ENCODE assay signal across 8 mouse cellular contexts in genomic region chr9:58197781-58198701, GRCm38 (mm10). TPM values are rescaled to one million over a fixed set of nuclear protein-coding genes. Genes with fewer than 3 reads are reported as not detected.
DNase-seq lines count a peak whose midpoint lies in the region; ATAC-seq and TF ChIP-seq lines count a peak whose summit lies in the region.

No protein-coding gene starts in this region.

- H3K27ac ChIP-seq in thymus, adult 2 months (ENCODE audit: control insufficient read depth, insufficient read depth, low read length), result no peak overlapping the region
- H3K27ac ChIP-seq in embryonic facial prominence, embryonic 10.5 days (replicated peaks), result peak overlapping the region; percentile 26; the same call in 1 of the 2 replicates

- no peak overlapping the region for H3K4me3 ChIP-seq in thymus, adult 2 months (ENCODE audit: control insufficient read depth, insufficient read depth, low read length)
- H3K4me3 ChIP-seq in embryonic facial prominence, embryonic 10.5 days, result peak overlapping the region; percentile 50

- H3K27me3 ChIP-seq in thymus, adult 2 months (ENCODE audit: control insufficient read depth, insufficient read depth, low read length), result peaks cover 29% of the 10 kb centered on the region; the same call in 1 of the 2 replicates
- H3K27me3 ChIP-seq in embryonic facial prominence, embryonic 10.5 days (replicated peaks; ENCODE audit: low read depth, poor library complexity, severe bottlenecking), result peaks cover 100% of the 10 kb centered on the region

- peak; percentile 20; the same call in 1 of the 2 replicates for TF ChIP-seq POLR2A in thymus, adult 2 months (IDR thresholded peaks at IDR 0.05; ENCODE audit: control insufficient read depth, extremely low read depth, insufficient read depth, low read length, poor library complexity)

- ATAC-seq in inflammation-experienced regulatory T-cells, adult 6 months, result no peak

- no peaks in the 10 kb centered on the region for H3K9me3 ChIP-seq in embryonic facial prominence, embryonic 10.5 days

- DNase-seq in thymus, adult 2 months, result peak; percentile 29
- DNase-seq in thymus, adult 18-20 months, result no peak
- DNase-seq in embryonic facial prominence, embryonic 10.5 days (ENCODE audit: low spot score), result peak; percentile 73
- DNase-seq in heart, postnatal 10 days, result peak; percentile 52 to 66
- peak; percentile 65 to 75 for DNase-seq in layer of hippocampus, postnatal 10 days (ENCODE audit: low spot score in 2 of 2)
- DNase-seq in lung, postnatal 25 days (ENCODE audit: low spot score), result peak; percentile 14
- peak; percentile 73 for DNase-seq in retina, embryonic 14.5 days (ENCODE audit: low spot score)

- WGBS in thymus, adult 2 months, result 5% methylated on average over 58 of the region's 58 CpGs
- under 1% methylated on average over 58 of the region's 58 CpGs for WGBS in embryonic facial prominence, embryonic 10.5 days

- TF ChIP-seq CTCF in thymus, adult 2 months (IDR thresholded peaks at IDR 0.05; ENCODE audit: borderline replicate concordance, control insufficient read depth, extremely low read depth, insufficient read depth, low read length, poor library complexity), result no peak

- intact Hi-C loops in heart, postnatal 10 days (cut with DNase I), result no loop called here

- peaks cover 15% of the 10 kb centered on the region; the same call in 1 of the 2 replicates for H3K4me1 ChIP-seq in thymus, adult 2 months (replicated peaks; ENCODE audit: control insufficient read depth, insufficient read depth, low read length)
- H3K4me1 ChIP-seq in embryonic facial prominence, embryonic 10.5 days, result peaks cover 97% of the 10 kb centered on the region

- H3K36me3 ChIP-seq in thymus, adult 2 months (ENCODE audit: control insufficient read depth, insufficient read depth, low read length), result no peaks in the 10 kb centered on the region
- H3K36me3 ChIP-seq in embryonic facial prominence, embryonic 10.5 days (replicated peaks), result no peaks in the 10 kb centered on the region

RNA-seq across cellular contexts. Expression of gene Islr, which starts 6.1 kb away (rescaled TPM):
- polyA plus RNA-seq in thymus, adult 2 months (2012; rRNA removed), result 25.3 and 32.2 TPM in 2 replicates
- 13.8 and 18.2 TPM in 2 replicates for polyA plus RNA-seq in embryonic facial prominence, embryonic 10.5 days (2016; fragmentation: Nextera tagmentation; extraction: Ambion mirVana)
- total RNA-seq in heart, postnatal 10 days (2021), result 10 to 100 TPM; 52.4 to 54.4 TPM
- 10 to 100 TPM; 16.4 to 18.1 TPM for total RNA-seq in layer of hippocampus, postnatal 10 days (2021)
- 1 to 10 TPM in 1 of 3 experiments, under 1 TPM in 1, not detected in 1; 0.84 to 1.5 TPM for polyA plus RNA-seq in inflammation-experienced regulatory T-cells, adult 6 months (2017; shearing (Covaris generic))

RNA-seq across cellular contexts. Expression of gene Islr2, which starts 6.1 kb away (rescaled TPM):
- 0.50 and 1.4 TPM in 2 replicates for polyA plus RNA-seq in thymus, adult 2 months (2012; rRNA removed)
- polyA plus RNA-seq in embryonic facial prominence, embryonic 10.5 days (2016; fragmentation: Nextera tagmentation; extraction: Ambion mirVana), result 1.5 and 2.2 TPM in 2 replicates
- total RNA-seq in heart, postnatal 10 days (2021), result 1 to 10 TPM; 2.5 to 4.5 TPM
- 100 to 1,000 TPM; 231 to 269 TPM for total RNA-seq in layer of hippocampus, postnatal 10 days (2021)
- not detected for polyA plus RNA-seq in inflammation-experienced regulatory T-cells, adult 6 months (2017; shearing (Covaris generic))

RNA-seq across cellular contexts. Expression of gene Pml, which starts 51.5 kb away (rescaled TPM):
- polyA plus RNA-seq in thymus, adult 2 months (2012; rRNA removed), result 74.1 and 83.0 TPM in 2 replicates
- polyA plus RNA-seq in embryonic facial prominence, embryonic 10.5 days (2016; fragmentation: Nextera tagmentation; extraction: Ambion mirVana), result 17.2 and 17.6 TPM in 2 replicates
- 10 to 100 TPM; 12.4 to 13.0 TPM for total RNA-seq in heart, postnatal 10 days (2021)
- total RNA-seq in layer of hippocampus, postnatal 10 days (2021), result 1 to 10 TPM; 7.3 to 9.1 TPM
- 10 to 100 TPM; 40.6 to 53.9 (median 40.9) TPM for polyA plus RNA-seq in inflammation-experienced regulatory T-cells, adult 6 months (2017; shearing (Covaris generic))

RNA-seq across cellular contexts. Expression of gene Stoml1, which starts 54.9 kb away (rescaled TPM):
- 67.4 and 71.5 TPM in 2 replicates for polyA plus RNA-seq in thymus, adult 2 months (2012; rRNA removed)
- polyA plus RNA-seq in embryonic facial prominence, embryonic 10.5 days (2016; fragmentation: Nextera tagmentation; extraction: Ambion mirVana), result 28.4 and 30.2 TPM in 2 replicates
- total RNA-seq in heart, postnatal 10 days (2021), result 10 to 100 TPM; 15.5 to 15.6 TPM
- total RNA-seq in layer of hippocampus, postnatal 10 days (2021), result 10 to 100 TPM; 77.5 to 80.5 TPM
- polyA plus RNA-seq in inflammation-experienced regulatory T-cells, adult 6 months (2017; shearing (Covaris generic)), result 10 to 100 TPM; 11.9 to 42.4 (median 32.1) TPM

Comparison
In these comparisons a context has a peak if more than half of its experiments do, and no peak if none do; other contexts are left out.
1. DNase-seq: peak in thymus, adult 2 months (single experiment), embryonic facial prominence, embryonic 10.5 days (single experiment), heart, postnatal 10 days (2 of 2), layer of hippocampus, postnatal 10 days (2 of 2), lung, postnatal 25 days (single experiment) and retina, embryonic 14.5 days (single experiment); none in thymus, adult 18-20 months (0 of 2).